Mouse (Mus musculus): ENCODE results near the gene Ears2.

Gene Ears2

GRCm38 (mm10) chr7:122045181-122045634 is 21.9 kb downstream of the Ears2 start:
- no peak for DNase-seq (ENCODE audit: low read depth, low spot score)

GRCm38 (mm10) chr7:122044106-122044505 is 23.0 kb downstream of the Ears2 start:
- no peak for DNase-seq (ENCODE audit: low read depth, low spot score)

GRCm38 (mm10) chr7:122034348-122034747 is 32.7 kb downstream of the Ears2 start:
- DNase-seq (ENCODE audit: low read depth, low spot score), result no peak

GRCm38 (mm10) chr7:122033371-122033770 is 33.7 kb downstream of the Ears2 start:
- no peak for DNase-seq (ENCODE audit: low read depth, low spot score)

GRCm38 (mm10) chr7:122022131-122022530 is 44.9 kb downstream of the Ears2 start:
- no peak for DNase-seq (ENCODE audit: low read depth, low spot score)

- peak; percentile 77 for DNase-seq (ENCODE audit: low read depth, low spot score)
These were observed 46.3 kb downstream of the Ears2 start, which contains the start of gene Gga2 for GRCm38 (mm10) chr7:122020667-122021354. Gene Gga2 (minus strand): TSS chr7:122021222.

- DNase-seq (ENCODE audit: low read depth, low spot score), result no peak
These were observed 46.8 kb downstream of the Ears2 start for GRCm38 (mm10) chr7:122020273-122020666.

- no peak for DNase-seq (ENCODE audit: low read depth, low spot score)
These were observed 48.1 kb downstream of the Ears2 start for GRCm38 (mm10) chr7:122018978-122019377.

GRCm38 (mm10) chr7:122018247-122018646 is 48.8 kb downstream of the Ears2 start:
- no peak for DNase-seq (ENCODE audit: low read depth, low spot score)

- no peak for DNase-seq (ENCODE audit: low read depth, low spot score)
These were observed 51.3 kb downstream of the Ears2 start for GRCm38 (mm10) chr7:122015734-122016133.

GRCm38 (mm10) chr7:122015105-122015504 is 52.0 kb downstream of the Ears2 start:
- DNase-seq (ENCODE audit: low read depth, low spot score), result no peak

GRCm38 (mm10) chr7:122012949-122013348 is 54.1 kb downstream of the Ears2 start:
- DNase-seq (ENCODE audit: low read depth, low spot score), result no peak

GRCm38 (mm10) chr7:122012370-122012769 is 54.7 kb downstream of the Ears2 start:
- no peak for DNase-seq (ENCODE audit: low read depth, low spot score)

GRCm38 (mm10) chr7:122000396-122000795 is 66.7 kb downstream of the Ears2 start:
- DNase-seq (ENCODE audit: low read depth, low spot score), result no peak

- no peak for DNase-seq (ENCODE audit: low read depth, low spot score)
These were observed 71.1 kb downstream of the Ears2 start for GRCm38 (mm10) chr7:121995961-121996360.
